Mouse (Mus musculus) brain, embryonic 14.5 days (tissue): Measurements from ENCODE around the gene Lmo1. TPM values are rescaled to one million over a fixed set of nuclear protein-coding genes. Genes with fewer than 3 reads are reported as not detected.
"Not testable (repeated sequence)": the region's sequence is repeated elsewhere in the genome, so short reads cannot be mapped to it uniquely, and the experiment has no call there.

Experiments
- DNase-seq: peaks from one replicate; pipeline ENCODE4 v3.0.0-alpha.2; 2011; ENCODE audit warnings: low read depth
- CTCF ChIP-seq: fragments of 200-500 bp; IDR thresholded peaks from 2 replicates; pipeline ENCODE4 v1.5.1; 2012; ENCODE audit warnings: inconsistent platforms, mild to moderate bottlenecking, moderate library complexity, borderline replicate concordance; ENCODE audit not compliant: insufficient read depth, insufficient read length; ENCODE audit errors: extremely low read depth
- POLR2A ChIP-seq: fragments of 200-500 bp; IDR thresholded peaks from 2 replicates; pipeline ENCODE4 v1.6.1; 2012; ENCODE audit warnings: mild to moderate bottlenecking, inconsistent platforms, borderline replicate concordance; ENCODE audit not compliant: poor library complexity, insufficient read depth, insufficient read length, severe bottlenecking; ENCODE audit errors: extremely low read depth
- polyA plus RNA-seq: library from polyadenylated mRNA; depleted of rRNA; stranded (reverse); fragments of >200 nt; gene quantifications from 2 replicates; pipeline ENCODE4 v1.2.3, GENCODE M21; 2012; rRNA removed

The Lmo1 gene
- polyA plus RNA-seq, 1 experiment = 131 TPM

DNA sequence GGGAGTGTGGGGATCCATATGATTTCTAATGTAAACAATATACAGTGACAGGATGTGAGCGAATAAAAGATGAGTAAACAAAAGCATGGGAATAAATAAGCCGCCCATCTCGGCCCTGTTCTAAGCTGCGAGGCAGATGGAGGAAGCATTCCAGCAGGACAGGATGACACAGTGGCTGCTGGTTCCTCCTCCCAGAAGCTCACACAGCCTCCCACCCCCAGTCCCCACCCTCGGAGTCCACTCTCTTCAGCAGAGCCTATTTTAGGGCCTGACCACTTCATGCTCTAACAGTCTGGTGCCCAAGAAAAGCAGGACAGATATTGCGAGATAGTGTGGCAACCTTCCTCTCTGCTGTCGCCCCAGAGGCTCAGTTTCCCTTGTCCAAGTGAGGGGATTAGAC, 77.8 kb downstream of the Lmo1 start:
- TF ChIP-seq POLR2A (no peak), CTCF (no peak)
- no peak for DNase-seq

DNA sequence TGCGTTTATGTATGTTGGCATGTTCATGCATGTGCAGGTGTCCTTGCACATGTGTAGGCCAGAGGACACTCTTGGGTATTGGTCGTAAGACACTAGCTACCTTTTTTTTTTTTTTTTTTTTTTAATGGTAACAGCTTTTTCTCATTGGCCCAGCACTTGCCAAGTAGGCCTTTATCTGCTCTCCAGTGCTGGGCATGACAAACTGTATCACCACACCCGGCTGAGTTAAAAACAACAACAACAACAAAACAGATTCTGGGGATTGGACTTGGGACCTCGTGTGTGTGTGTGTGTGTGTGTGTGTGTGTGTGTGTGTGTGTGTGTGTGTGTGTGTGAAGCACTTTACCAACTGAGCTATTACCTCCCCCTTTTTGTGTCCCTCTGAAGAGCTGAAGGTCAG, 78.4 kb downstream of the Lmo1 start:
- DNase-seq = no peak
- no peak for TF ChIP-seq CTCF
- no peak for TF ChIP-seq POLR2A

DNA sequence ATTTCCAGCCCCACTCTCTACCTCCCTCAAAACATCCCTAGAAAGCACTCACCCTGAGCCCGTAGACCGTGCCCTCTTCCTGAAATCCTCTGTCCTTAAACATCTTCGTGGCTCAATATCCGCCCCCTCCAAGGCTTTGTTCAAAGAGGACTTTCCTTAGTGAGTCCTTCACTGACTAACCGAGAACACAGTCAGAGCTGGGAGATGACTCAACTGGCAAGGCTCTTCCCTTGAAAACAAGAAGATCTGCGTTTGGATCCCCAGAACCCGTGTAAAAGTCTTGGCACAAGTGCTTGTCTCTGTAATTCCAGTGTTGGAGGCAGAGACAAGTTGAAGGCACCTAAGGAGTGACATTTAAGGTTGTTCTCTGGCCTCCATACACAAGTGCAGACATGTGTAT, 80.7 kb downstream of the Lmo1 start:
- TF ChIP-seq POLR2A = no peak
- TF ChIP-seq CTCF = no peak
- no peak for DNase-seq

DNA sequence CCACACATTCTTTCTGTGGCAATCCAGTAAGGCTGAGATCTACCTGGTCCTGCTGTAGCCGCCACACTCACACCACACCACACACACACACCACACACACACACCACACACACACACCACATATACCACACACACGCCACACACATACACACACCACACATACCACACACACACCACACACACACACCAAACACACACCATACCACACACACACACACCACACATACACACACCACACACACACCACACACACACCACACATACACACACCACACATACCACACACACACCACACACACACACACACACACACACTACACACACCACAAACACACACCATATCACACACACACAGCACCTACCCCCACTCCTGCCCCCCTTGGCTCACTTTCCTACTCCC, 83.7 kb downstream of the Lmo1 start:
- DNase-seq = not testable (repeated sequence)

Other genes with a start within 250 kb of the Lmo1 start
- not detected in 2 replicates for gene Nlrp10, start 245.0 kb downstream of the Lmo1 start, polyA plus RNA-seq
- gene Eif3f, start 240.8 kb downstream of the Lmo1 start, polyA plus RNA-seq = 91.2 and 150 TPM in 2 replicates
- 109 and 143 TPM in 2 replicates for gene Tub, start 224.9 kb downstream of the Lmo1 start, polyA plus RNA-seq
- gene Ric3, start 91.9 kb downstream of the Lmo1 start, polyA plus RNA-seq = 22.3 and 25.0 TPM in 2 replicates